Comparison of ENCODE assay signal across 8 mouse cellular contexts in the genomic region with DNA sequence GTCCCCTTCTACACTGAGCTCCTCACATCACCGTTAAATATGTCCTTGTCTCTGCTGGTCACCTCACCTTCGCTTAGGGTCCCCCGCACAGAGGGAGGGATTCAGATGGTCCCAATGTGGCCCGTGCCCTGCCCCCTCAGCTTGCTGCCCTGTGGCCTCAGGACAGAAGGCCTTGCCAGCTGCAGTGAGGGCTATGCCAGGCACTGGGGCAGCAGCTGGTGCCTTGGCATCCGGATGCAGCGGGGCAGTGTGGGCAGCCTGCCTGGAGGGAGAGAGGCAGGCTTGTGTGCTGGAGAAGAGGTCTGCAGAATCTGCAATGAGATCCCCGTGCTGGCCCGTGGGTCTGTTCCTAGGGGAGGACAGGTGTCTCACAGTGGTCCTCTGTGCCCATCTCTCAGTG. TPM values are rescaled to one million over a fixed set of nuclear protein-coding genes. Genes with fewer than 3 reads are reported as not detected.
DNase-seq lines count a peak whose midpoint lies in the region; ATAC-seq and TF ChIP-seq lines count a peak whose summit lies in the region.

No protein-coding gene starts in this region.

- H3K27ac ChIP-seq in neural tube, embryonic 15.5 days (replicated peaks), result peak overlapping the region; percentile 77
- H3K27ac ChIP-seq in liver, postnatal 0 days (ENCODE audit: low read depth), result no peak overlapping the region
- H3K27ac ChIP-seq in intestine, embryonic 15.5 days, result no peak overlapping the region

- peaks cover 47% of the 10 kb centered on the region for H3K4me1 ChIP-seq in neural tube, embryonic 15.5 days
- peaks cover 1% of the 10 kb centered on the region; the same call in 1 of the 2 replicates for H3K4me1 ChIP-seq in liver, postnatal 0 days (ENCODE audit: insufficient read depth)
- peaks cover 5% of the 10 kb centered on the region; the same call in 1 of the 2 replicates for H3K4me1 ChIP-seq in intestine, embryonic 15.5 days (replicated peaks)

- 49% methylated on average over 8 of the region's 8 CpGs for WGBS in neural tube, embryonic 15.5 days
- 70% methylated on average over 8 of the region's 8 CpGs for WGBS in liver, postnatal 0 days (ENCODE audit: insufficient replicate concordance)
- 81% methylated on average over 8 of the region's 8 CpGs for WGBS in intestine, embryonic 15.5 days

- TF ChIP-seq EP300 in liver, postnatal 0 days (IDR thresholded peaks at IDR 0.05; ENCODE audit: low read depth), result no peak

- no peaks in the 10 kb centered on the region for H3K27me3 ChIP-seq in neural tube, embryonic 15.5 days (replicated peaks)
- 0 out of 2 replicates have a peak, but pooled peaks cover 5% of the 10 kb centered on the region for H3K27me3 ChIP-seq in liver, postnatal 0 days (ENCODE audit: insufficient read depth, low read length)
- H3K27me3 ChIP-seq in intestine, embryonic 15.5 days (replicated peaks), result peaks cover 4% of the 10 kb centered on the region

- TF ChIP-seq CTCF in liver, postnatal 0 days (IDR thresholded peaks at IDR 0.05; ENCODE audit: low read depth), result no peak

- H3K36me3 ChIP-seq in neural tube, embryonic 15.5 days, result peaks cover 21% of the 10 kb centered on the region
- no peaks in the 10 kb centered on the region for H3K36me3 ChIP-seq in liver, postnatal 0 days (replicated peaks; ENCODE audit: insufficient read depth, low read length)
- H3K36me3 ChIP-seq in intestine, embryonic 15.5 days, result no peaks in the 10 kb centered on the region

- no peak for ATAC-seq in neural tube, embryonic 15.5 days (ENCODE audit: low FRiP score)
- ATAC-seq in liver, postnatal 0 days, result no peak
- ATAC-seq in intestine, embryonic 15.5 days, result no peak

- no peaks in the 10 kb centered on the region for H3K9me3 ChIP-seq in neural tube, embryonic 15.5 days (replicated peaks)
- H3K9me3 ChIP-seq in liver, postnatal 0 days (ENCODE audit: low read length), result no peaks in the 10 kb centered on the region
- H3K9me3 ChIP-seq in intestine, embryonic 15.5 days, result no peaks in the 10 kb centered on the region

- H3K4me3 ChIP-seq in neural tube, embryonic 15.5 days (replicated peaks), result no peak overlapping the region
- no peak overlapping the region for H3K4me3 ChIP-seq in liver, postnatal 0 days (ENCODE audit: low read depth, low read length)
- no peak overlapping the region for H3K4me3 ChIP-seq in intestine, embryonic 15.5 days (replicated peaks)

- H3K4me2 ChIP-seq in neural tube, embryonic 15.5 days, result no peak overlapping the region
- H3K4me2 ChIP-seq in liver, postnatal 0 days (ENCODE audit: low read depth, low read length), result no peak overlapping the region
- H3K4me2 ChIP-seq in intestine, embryonic 15.5 days (replicated peaks), result no peak overlapping the region

- DNase-seq in cerebellum, postnatal 10 days, result peak; percentile 96 to 97
- DNase-seq in frontal cortex, adult 2 months (ENCODE audit: extremely low spot score in 1 of 2, low spot score in 1 of 2), result peak; percentile 44 to 80
- peak; percentile 36 for DNase-seq in layer of hippocampus, adult 9-10 months (ENCODE audit: low spot score)
- no peak for DNase-seq in testis, postnatal 10 days (ENCODE audit: low spot score)
- DNase-seq in thymus, postnatal 4 days, result no peak
- DNase-seq in liver, postnatal 0 days, result no peak

- H3K9ac ChIP-seq in neural tube, embryonic 15.5 days (replicated peaks), result no peak overlapping the region
- H3K9ac ChIP-seq in liver, postnatal 0 days (replicated peaks), result no peak overlapping the region
- H3K9ac ChIP-seq in intestine, embryonic 15.5 days, result no peak overlapping the region

RNA-seq across cellular contexts. Expression of gene Nrxn2, which starts 34.8 kb away (rescaled TPM):
- 393 and 395 TPM in 2 replicates for polyA plus RNA-seq in frontal cortex, adult 2 months (2012; rRNA removed)
- 31.3 and 45.7 TPM in 2 replicates for polyA plus RNA-seq in neural tube, embryonic 15.5 days (2015; fragmentation: Nextera tagmentation; extraction: Ambion mirVana)
- polyA plus RNA-seq in liver, postnatal 0 days (2015; fragmentation: Nextera tagmentation; extraction: Ambion mirVana), result 0.96 and 0.97 TPM in 2 replicates
- polyA plus RNA-seq in intestine, embryonic 15.5 days (2015; fragmentation: Nextera tagmentation; extraction: Ambion mirVana), result 1.1 and 2.0 TPM in 2 replicates

RNA-seq across cellular contexts. Expression of gene Rasgrp2, which starts 54.2 kb away (rescaled TPM):
- polyA plus RNA-seq in frontal cortex, adult 2 months (2012; rRNA removed), result 70.0 and 74.0 TPM in 2 replicates
- 197 and 217 TPM in 2 replicates for polyA plus RNA-seq in neural tube, embryonic 15.5 days (2015; fragmentation: Nextera tagmentation; extraction: Ambion mirVana)
- polyA plus RNA-seq in liver, postnatal 0 days (2015; fragmentation: Nextera tagmentation; extraction: Ambion mirVana), result 90.7 and 93.5 TPM in 2 replicates
- 36.9 and 48.6 TPM in 2 replicates for polyA plus RNA-seq in intestine, embryonic 15.5 days (2015; fragmentation: Nextera tagmentation; extraction: Ambion mirVana)

Comparison
In these comparisons a context has a peak if more than half of its experiments do, and no peak if none do; other contexts are left out.
1. DNase-seq: peak in cerebellum, postnatal 10 days (2 of 2), frontal cortex, adult 2 months (2 of 2) and layer of hippocampus, adult 9-10 months (single experiment); none in testis, postnatal 10 days (single experiment), thymus, postnatal 4 days (single experiment) and liver, postnatal 0 days (single experiment).
2. RNA of gene Nrxn2, which starts 34.8 kb away (polyA plus RNA-seq): 393 to 395 TPM in frontal cortex, adult 2 months and 31.3 to 45.7 TPM in neural tube, embryonic 15.5 days; 1.1 to 2.0 TPM in intestine, embryonic 15.5 days and 0.96 to 0.97 TPM in liver, postnatal 0 days; every median in the first group is over 10 times any median in the second.